Mouse (Mus musculus): Measurements from ENCODE around the gene Gpsm1. TPM values are rescaled to one million over a fixed set of nuclear protein-coding genes. Genes with fewer than 3 reads are reported as not detected.

The Gpsm1 gene
- polyA plus RNA-seq, 1 experiment from 2014 or later: 33.0 TPM

- TF ChIP-seq CTCF (IDR thresholded peaks at IDR 0.05): no peak
- TF ChIP-seq EP300 (IDR thresholded peaks at IDR 0.05): peak; percentile 67
- Histone ChIP-seq H3K27ac (ENCODE audit: low read length) (peak overlapping the region; percentile 92), H3K9ac (replicated peaks; ENCODE audit: low read depth) (no peak overlapping the region; the same call in 1 of the 2 replicates), H3K9me3 (ENCODE audit: low read length) (no peaks in the 10 kb centered on the region), H3K36me3 (ENCODE audit: insufficient read depth, low read length) (no peaks in the 10 kb centered on the region), H3K4me3 (ENCODE audit: low read depth, low read length) (peak overlapping the region; percentile 78; the same call in 1 of the 2 replicates), H3K4me2 (replicated peaks; ENCODE audit: low read depth, low read length) (peak overlapping the region; percentile 81), H3K4me1 (ENCODE audit: insufficient read depth, low read depth, low read length) (peaks cover 21% of the 10 kb centered on the region), H3K27me3 (replicated peaks; ENCODE audit: insufficient read depth, low read length) (no peaks in the 10 kb centered on the region)
- peak; percentile 94 for DNase-seq (ENCODE audit: low spot score)
- 34% methylated on average over 13 of the region's 13 CpGs for WGBS
- ATAC-seq: peak; percentile 69
Measured at GRCm38 (mm10) chr2:26314281-26315071, 839 bp upstream of the Gpsm1 start.

DNA sequence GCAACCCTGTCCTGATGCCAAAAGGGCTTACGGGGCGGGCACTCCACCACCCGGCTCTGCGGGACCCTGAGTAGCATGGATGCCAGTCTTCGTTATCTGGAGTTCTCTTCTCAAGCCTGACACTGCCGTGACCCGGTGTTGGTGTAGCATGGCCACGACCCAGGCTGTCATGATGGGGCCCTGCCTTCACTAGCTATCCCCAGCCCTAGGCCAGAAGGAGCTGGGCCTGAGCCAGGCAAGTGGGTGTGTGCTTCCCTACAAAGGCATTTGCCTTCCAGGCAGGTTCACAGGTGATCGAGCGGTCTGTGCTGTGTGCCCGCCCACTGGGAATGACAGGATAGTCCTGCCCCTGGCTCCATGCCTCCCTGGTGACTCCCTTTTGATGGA is 603 bp downstream of the Gpsm1 start:
- DNase-seq (ENCODE audit: low spot score) (peak; percentile 65), ATAC-seq (peak; percentile 15)
- Histone ChIP-seq H3K4me2 (replicated peaks; ENCODE audit: low read depth, low read length) (peak overlapping the region; percentile 81), H3K27me3 (replicated peaks; ENCODE audit: insufficient read depth, low read length) (no peaks in the 10 kb centered on the region), H3K27ac (ENCODE audit: low read length) (peak overlapping the region; percentile 92), H3K4me3 (ENCODE audit: low read depth, low read length) (peak overlapping the region; percentile 78), H3K9ac (replicated peaks; ENCODE audit: low read depth) (peak overlapping the region; percentile 76), H3K9me3 (ENCODE audit: low read length) (no peaks in the 10 kb centered on the region), H3K36me3 (ENCODE audit: insufficient read depth, low read length) (no peaks in the 10 kb centered on the region), H3K4me1 (ENCODE audit: insufficient read depth, low read depth, low read length) (peaks cover 21% of the 10 kb centered on the region)
- WGBS: under 1% methylated on average over 11 of the region's 11 CpGs
- TF ChIP-seq CTCF (IDR thresholded peaks at IDR 0.05): no peak
- no peak for TF ChIP-seq EP300 (IDR thresholded peaks at IDR 0.05)

DNA sequence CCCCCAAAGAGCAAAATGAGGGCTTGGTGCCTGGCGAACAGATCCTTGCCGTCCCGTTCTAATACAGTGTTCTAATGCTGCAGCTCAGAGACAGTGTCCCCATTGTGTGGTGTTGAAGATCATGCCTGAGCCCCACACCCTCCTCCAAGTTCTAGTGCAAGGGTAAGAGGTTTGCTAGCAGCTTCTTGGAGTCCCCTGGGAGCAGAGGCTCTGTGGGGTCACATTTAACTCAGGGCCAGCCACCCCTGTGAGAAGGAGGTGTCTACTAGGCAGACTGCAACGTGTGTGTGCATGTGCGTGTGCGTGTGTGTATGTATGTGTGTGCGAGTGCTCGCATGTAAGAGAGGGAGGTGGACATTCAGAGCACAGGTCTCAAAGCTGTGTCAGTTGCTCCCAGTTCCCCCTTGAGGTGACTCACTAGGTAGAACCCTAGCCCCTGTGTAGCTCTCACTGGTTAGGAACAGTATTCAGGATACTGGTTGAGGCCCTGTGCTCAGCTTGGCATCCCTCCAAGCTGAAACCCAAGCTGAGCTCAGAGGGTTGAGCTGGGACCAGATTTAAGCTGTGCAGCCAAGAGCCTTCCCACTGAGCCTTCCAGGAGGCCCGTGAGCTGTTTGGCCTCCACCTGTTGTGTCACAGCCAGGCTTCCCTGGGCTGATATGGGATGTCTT is 1.4 kb downstream of the Gpsm1 start:
- Histone ChIP-seq H3K27ac (ENCODE audit: low read length) (peak overlapping the region; percentile 92; the same call in 1 of the 2 replicates), H3K9me3 (ENCODE audit: low read length) (no peaks in the 10 kb centered on the region), H3K36me3 (ENCODE audit: insufficient read depth, low read length) (no peaks in the 10 kb centered on the region), H3K4me2 (replicated peaks; ENCODE audit: low read depth, low read length) (peak overlapping the region; percentile 81), H3K27me3 (replicated peaks; ENCODE audit: insufficient read depth, low read length) (no peaks in the 10 kb centered on the region), H3K4me1 (ENCODE audit: insufficient read depth, low read depth, low read length) (peaks cover 21% of the 10 kb centered on the region), H3K4me3 (ENCODE audit: low read depth, low read length) (peak overlapping the region; percentile 78), H3K9ac (replicated peaks; ENCODE audit: low read depth) (peak overlapping the region; percentile 76; the same call in 1 of the 2 replicates)
- no peak for TF ChIP-seq EP300 (IDR thresholded peaks at IDR 0.05)
- no peak for TF ChIP-seq CTCF (IDR thresholded peaks at IDR 0.05)
- DNase-seq (ENCODE audit: low spot score): peak; percentile 36
- no peak for ATAC-seq
- WGBS: 43% methylated on average over 9 of the region's 9 CpGs

DNA sequence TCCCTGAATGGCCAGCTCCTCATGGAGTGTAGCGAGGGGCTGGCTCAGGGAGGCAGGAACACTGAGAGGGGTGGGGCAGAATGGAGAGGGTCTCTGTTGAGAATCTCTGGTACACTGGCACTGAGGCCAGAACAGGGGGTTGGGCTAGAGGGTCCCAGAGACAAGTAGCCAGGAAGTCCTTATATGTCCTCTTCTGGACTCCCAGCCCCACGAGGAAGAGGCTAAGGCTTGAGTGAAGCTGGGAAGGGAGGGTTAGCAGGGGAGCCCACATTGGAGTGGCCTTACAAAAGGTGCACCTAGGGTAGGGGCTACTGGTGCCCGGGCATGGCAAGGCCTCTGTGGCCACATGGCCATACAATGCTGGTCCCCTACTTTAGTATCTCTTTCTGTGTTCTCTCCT is 2.1 kb downstream of the Gpsm1 start:
- ATAC-seq (no peak), DNase-seq (ENCODE audit: low spot score) (no peak)
- Histone ChIP-seq H3K27ac (ENCODE audit: low read length) (no peak overlapping the region; the same call in 1 of the 2 replicates), H3K27me3 (replicated peaks; ENCODE audit: insufficient read depth, low read length) (no peaks in the 10 kb centered on the region), H3K4me1 (ENCODE audit: insufficient read depth, low read depth, low read length) (peaks cover 21% of the 10 kb centered on the region), H3K4me2 (replicated peaks; ENCODE audit: low read depth, low read length) (peak overlapping the region; percentile 81), H3K9ac (replicated peaks; ENCODE audit: low read depth) (no peak overlapping the region), H3K9me3 (ENCODE audit: low read length) (no peaks in the 10 kb centered on the region), H3K4me3 (ENCODE audit: low read depth, low read length) (peak overlapping the region; percentile 78; the same call in 1 of the 2 replicates), H3K36me3 (ENCODE audit: insufficient read depth, low read length) (no peaks in the 10 kb centered on the region)
- 50% methylated on average over 3 of the region's 3 CpGs for WGBS
- TF ChIP-seq CTCF (IDR thresholded peaks at IDR 0.05) (no peak), EP300 (IDR thresholded peaks at IDR 0.05) (no peak)

DNA sequence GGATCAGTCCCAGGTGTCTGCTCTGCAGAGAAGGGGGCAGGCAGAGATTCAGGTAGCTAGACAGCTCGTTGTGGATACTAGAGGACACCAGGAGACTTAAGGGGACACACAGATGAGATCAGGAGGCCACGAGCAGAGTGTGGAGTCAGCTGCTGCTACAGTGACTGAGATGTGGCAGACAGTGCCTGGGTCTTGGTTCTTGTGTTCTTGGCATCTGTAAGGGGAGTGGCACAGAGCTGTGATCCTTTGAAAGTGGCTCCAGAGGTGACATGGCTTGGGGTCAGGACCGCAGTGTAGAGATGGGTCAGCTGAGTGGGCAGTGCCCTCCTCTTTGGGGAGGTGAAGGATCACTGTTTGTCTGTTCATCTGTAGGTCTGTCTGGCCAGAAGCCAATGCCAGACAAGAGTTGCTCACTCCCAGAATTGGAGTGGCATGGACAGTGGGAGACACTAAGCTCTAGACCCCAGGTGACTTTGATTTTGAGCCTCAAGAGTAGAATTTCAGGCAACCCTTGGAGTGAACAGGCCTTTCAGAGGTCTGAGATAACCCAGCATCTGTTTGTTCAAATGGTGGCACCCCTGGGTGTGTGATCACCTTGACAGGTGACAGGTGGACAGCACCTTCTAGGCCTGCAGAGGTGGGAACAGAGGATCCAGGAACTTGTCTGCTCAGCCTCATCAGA is 2.8 kb downstream of the Gpsm1 start:
- no peaks in the 10 kb centered on the region for H3K27me3 ChIP-seq (replicated peaks; ENCODE audit: insufficient read depth, low read length)
- DNase-seq (ENCODE audit: low spot score): no peak
- 76% methylated on average over 3 of the region's 3 CpGs for WGBS
- H3K27ac ChIP-seq (ENCODE audit: low read length): no peak overlapping the region
- H3K4me2 ChIP-seq (replicated peaks; ENCODE audit: low read depth, low read length): 0 out of 2 replicates have a peak overlapping the region, but pooled peaks have one; percentile 81
- peaks cover 21% of the 10 kb centered on the region for H3K4me1 ChIP-seq (ENCODE audit: insufficient read depth, low read depth, low read length)
- 0 out of 2 replicates have a peak overlapping the region, but pooled peaks have one; percentile 2 for H3K4me3 ChIP-seq (ENCODE audit: low read depth, low read length)
- ATAC-seq: no peak
- no peak overlapping the region for H3K9ac ChIP-seq (replicated peaks; ENCODE audit: low read depth)
- TF ChIP-seq EP300 (IDR thresholded peaks at IDR 0.05) (no peak), CTCF (IDR thresholded peaks at IDR 0.05) (no peak)
- no peaks in the 10 kb centered on the region for H3K9me3 ChIP-seq (ENCODE audit: low read length)
- H3K36me3 ChIP-seq (ENCODE audit: insufficient read depth, low read length): 0 out of 2 replicates have a peak, but pooled peaks cover 1% of the 10 kb centered on the region

GRCm38 (mm10) chr2:26319109-26319508 is 3.8 kb downstream of the Gpsm1 start:
- Histone ChIP-seq H3K36me3 (ENCODE audit: insufficient read depth, low read length) (0 out of 2 replicates have a peak, but pooled peaks cover 6% of the 10 kb centered on the region), H3K4me2 (replicated peaks; ENCODE audit: low read depth, low read length) (no peak overlapping the region), H3K9me3 (ENCODE audit: low read length) (no peaks in the 10 kb centered on the region), H3K4me1 (ENCODE audit: insufficient read depth, low read depth, low read length) (peaks cover 19% of the 10 kb centered on the region), H3K9ac (replicated peaks; ENCODE audit: low read depth) (no peak overlapping the region), H3K4me3 (ENCODE audit: low read depth, low read length) (no peak overlapping the region), H3K27ac (ENCODE audit: low read length) (no peak overlapping the region), H3K27me3 (replicated peaks; ENCODE audit: insufficient read depth, low read length) (no peaks in the 10 kb centered on the region)
- DNase-seq (ENCODE audit: low spot score) (no peak), ATAC-seq (no peak)
- TF ChIP-seq CTCF (IDR thresholded peaks at IDR 0.05) (no peak), EP300 (IDR thresholded peaks at IDR 0.05) (no peak)
- 86% methylated on average over 9 of the region's 9 CpGs for WGBS
